Mouse (Mus musculus) hindlimb bud, embryonic 11.5 days (tissue): ENCODE results near the gene Lrrc45.

ENCODE experiments used
- DNase-seq: peaks from one replicate; pipeline ENCODE4 v3.0.0-alpha.2; 2012; ENCODE audit warnings: low read depth, low spot score; ENCODE audit errors: extremely low spot score

The Lrrc45 gene

DNA sequence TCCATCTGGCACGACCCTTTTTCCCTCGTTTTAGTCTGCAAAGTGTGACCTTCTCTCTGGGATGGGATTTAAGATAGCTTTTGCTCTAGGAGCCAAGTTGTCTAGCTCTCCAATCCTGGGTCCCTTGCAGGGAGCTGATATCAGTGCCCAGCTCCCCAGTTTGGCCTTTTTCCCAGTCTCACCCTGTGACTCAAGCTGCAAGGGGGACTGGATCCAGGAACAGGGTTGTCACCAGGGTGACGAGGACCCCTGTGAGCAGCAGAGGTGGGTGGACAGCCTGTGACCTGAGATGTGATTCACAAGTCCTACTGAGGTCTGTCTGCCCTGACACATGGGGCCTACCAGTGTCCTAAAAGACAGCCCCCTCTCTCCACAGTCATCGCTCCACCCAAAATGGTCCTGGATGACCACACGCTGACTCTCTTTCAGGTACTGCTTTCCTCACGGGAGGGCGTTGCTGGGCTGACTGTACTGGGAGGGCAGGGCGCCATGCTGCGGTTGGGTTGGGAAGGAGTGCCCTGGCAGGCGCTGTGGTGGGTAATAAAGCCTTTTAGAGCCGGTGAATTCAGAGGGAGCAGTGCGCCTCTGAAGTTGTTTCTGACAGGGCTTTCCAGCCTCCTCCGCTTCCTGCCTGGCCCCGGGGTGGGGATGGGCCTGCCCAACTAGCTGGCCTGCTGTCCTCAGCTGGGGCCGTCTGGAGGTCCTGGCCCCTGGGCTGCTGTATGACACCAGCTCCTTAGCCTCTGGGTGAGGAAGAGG lies 9.8 kb upstream of the Lrrc45 start:
- DNase-seq: no peak

DNA sequence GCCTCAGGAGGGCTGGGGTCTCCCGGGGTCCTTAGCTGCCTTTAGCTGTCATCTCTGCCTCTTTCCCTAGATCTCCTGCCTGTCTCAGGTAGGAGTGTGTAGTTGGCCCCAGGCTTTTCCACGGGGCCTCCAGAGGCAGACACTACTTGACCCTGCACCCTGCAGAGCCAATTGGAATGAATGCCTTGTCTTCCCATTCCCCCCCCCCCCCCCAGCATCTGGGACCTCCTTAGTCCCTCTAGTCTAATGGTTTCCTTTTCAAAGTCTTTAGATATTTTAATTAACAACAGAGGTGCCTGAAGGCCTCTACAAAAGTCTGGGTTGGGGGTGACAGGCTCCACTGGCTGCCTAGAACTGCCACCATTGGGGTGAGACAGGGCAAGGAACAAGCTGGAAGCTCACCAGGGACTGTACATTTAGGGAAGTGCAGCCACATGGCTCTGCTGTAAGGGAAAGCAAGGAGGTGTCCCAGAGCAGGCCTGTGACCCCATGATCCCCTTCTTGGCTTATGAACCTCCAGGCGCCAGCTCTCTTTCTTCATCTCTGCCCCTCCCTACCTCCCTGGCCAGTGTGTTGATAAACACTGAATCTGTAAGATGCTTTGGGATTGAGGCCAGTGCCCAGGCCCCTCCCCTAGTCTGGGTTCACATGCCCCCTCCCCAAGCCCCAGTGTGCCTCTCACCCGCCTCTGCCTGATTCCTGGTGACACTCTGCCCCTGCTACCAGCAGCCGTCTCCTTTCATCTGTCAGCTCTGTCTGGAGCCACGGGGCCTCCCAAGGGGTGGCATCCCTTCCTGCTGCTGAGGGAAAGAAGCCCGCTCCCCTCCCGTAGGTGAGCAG lies 9.0 kb upstream of the Lrrc45 start:
- DNase-seq: no peak

DNA sequence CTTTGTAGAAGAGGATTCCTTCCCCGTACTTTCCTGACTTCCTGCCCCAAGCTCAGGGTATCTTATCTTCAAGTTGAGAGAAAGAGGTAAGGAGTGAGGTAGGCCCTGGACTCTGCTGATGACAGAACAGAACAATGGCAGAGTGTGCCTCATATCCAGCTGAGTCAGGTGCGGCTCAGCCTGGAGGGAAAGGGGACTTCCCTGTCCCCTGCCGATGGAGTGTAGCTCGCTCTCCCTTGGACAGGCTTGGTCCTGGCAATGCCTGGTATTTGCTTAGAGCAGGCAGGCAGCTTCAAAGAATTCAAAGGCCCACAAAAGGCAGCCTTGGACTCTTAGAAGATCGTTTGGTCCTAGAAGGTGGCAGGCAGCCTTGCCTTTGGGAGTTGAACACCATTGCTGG lies 7.6 kb upstream of the Lrrc45 start:
- no peak for DNase-seq

DNA sequence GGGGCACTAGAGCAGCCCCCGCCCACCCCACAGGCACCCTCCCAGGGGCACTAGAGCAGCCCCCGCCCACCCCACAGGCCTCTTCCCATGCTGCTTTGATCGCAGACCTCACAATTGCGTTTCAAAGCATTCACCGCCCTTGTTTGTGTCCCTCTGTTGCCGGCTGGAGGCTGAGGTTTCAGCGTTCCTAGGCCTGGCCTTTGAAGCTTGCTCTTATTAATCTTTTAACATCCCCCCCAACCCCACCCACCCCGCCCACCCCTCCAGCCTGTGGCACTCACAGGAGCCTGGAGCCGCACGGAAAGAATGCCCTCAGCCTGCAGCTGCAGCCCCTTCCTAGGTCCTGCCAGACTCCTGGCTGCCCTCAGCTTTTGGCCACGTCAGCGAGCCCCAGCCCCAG lies 6.5 kb upstream of the Lrrc45 start:
- DNase-seq: no peak

DNA sequence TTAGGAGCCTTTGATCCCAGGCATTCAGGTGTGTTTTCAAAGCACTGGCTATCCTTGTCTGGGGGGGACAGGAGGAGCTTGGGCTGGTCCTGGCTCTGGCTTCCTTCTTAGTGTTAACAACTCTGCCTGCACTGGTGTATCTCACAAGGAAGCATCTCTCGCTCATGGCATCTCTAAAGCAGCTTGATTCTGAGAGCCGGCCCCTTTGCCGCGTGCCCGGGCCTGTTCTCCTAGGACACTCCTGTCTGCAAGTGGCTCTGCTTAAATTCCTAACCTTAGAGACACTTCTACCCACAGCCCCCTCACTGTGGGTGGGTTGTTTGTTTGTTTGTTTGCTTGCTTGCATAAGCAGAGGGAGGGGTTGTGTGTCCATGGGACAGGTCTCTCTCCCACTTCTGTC lies 5.8 kb upstream of the Lrrc45 start:
- DNase-seq: no peak

DNA sequence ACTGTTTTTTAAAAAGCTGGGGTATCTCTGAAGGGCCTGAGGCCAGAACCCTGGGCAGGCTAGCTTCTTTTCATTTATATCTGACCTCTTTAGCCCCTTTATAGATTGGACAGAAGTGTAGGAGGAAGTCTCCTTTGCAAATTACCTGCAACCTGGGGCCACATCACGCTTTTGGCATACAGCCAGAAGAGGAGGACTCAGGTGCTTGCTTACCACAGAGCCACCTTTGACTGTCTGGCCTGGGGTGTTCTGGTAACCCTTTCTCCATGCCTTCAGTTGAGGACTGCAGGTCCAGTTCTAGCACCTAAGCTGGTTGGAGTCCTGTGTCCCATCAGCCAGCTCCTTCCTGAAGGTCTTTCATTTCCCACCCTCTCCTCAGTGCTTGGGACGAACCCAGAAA lies 4.2 kb upstream of the Lrrc45 start:
- DNase-seq: no peak

DNA sequence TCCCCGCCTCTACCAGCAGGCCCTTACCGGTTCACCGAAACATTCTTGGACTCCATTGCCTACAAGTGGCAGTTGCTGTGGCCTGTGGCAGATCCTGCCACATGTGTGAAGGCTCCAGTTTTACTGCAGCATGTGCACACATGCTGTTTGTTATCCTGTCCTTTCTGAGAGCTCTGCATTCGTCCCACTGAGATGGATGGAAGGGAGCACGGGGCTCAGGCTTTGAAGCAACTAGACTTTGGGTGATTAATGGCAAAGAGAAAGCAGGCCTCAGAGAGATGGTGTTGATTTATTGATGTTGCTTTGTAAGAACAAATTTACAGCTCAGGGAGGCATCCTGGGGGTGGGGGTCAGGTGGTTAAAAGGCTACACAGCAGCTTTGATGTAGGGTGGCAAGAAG lies 3.1 kb upstream of the Lrrc45 start:
- no peak for DNase-seq

DNA sequence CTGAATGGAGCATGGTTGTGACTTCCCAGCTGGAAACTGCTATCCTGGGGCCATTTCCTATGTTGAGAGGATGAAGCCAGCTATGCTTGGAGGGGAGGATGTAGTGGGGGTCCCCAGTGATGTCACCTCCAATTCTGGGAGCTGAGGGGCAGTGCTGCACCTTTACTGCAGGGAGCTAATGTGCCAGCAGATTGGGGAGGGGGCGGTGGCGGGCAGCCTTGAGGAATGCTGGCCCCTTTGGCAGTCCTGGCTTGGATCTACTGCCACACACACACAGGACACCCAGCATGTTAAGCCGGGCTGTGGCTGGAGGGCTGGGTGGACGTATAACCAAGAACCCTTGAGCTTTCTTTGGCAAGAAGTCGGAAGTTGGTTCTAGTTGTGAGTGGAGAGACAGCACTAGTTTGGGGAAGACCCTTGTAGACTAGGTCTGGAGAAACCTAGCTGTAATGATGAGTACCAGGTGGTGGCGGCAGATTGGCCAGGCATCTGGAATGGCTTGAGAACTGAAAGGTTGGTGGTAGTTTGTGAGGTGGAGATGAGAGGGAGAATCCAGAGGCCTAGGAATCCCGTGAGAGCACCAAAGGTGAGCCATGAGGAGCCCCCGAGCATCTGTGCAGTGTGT lies 1.6 kb upstream of the Lrrc45 start:
- no peak for DNase-seq

DNA sequence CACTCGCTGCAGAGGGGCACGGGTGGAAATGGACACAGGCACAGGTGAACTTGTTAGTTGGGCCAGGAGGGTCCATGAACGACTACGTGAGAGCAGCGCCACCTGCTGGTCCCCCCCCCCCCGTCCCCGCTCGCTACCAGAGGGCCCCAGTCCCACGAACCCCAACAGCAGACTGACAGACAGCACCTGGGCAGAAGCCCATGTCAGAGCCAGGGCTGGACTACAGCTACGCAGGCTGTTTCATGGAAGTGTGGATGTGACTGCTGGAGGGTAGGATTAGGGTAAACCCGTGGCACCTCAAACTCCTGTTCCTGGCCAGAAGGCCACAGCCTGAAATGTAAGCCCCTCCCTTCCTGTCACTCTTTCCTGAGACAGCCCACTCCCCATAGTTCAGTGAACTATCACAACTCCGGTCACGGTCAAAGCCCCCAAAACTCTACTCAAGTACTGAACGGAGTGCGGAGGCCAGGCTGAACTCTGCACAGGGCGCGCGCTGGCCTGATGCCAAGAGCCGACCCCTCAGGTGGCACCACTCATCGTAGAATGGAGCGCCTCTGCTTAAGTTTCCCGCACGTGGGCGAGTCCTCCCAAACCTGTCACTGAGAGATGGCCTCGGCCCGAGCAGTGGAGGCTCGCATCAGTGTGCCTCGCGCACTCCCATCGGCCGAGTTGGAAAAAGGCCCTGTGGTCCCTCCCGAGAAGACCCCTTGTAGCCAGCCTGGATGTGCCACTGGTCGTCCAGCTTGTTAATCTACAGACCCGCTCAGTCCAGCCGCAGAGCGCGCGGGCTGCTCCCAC lies 755 bp upstream of the Lrrc45 start:
- no peak for DNase-seq

DNA sequence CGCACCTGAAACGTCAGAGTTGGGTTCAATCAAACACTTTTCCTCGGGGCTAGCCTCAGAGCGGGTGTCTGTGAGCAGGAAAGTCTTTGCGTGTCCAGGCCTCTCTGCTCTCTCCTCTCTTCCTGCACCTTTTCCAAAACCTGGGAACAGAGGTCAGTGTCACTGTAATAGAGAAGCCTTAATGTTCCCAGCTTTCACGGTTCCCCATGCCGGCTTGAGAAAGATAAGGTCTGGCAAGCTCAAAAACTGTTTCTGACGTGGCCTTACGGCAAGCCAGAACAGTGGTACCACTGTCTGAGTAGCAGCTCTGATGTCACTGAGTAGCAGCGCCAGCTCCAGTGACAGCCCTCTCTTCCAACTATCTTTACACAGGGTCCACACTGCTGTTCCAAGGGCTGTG lies 821 bp downstream of the Lrrc45 start:
- no peak for DNase-seq

DNA sequence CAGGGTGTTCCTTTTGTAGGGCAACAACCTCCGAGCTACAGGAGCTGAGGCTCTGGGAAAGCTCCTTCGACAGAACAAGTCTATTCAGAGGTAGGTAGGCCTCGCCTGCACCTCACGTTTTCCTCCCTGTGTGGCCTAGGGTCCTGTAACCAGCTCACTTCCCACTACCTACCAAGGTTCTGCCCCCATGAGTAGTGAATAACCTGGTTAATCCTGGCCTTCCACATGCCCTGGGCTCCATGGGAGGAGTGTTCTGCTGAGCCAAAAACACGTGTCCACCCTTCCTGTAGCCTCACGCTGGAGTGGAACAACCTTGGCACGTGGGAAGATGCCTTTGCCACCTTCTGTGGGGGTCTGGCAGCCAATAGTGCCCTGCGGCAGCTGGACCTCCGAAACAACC lies 1.4 kb downstream of the Lrrc45 start:
- no peak for DNase-seq

DNA sequence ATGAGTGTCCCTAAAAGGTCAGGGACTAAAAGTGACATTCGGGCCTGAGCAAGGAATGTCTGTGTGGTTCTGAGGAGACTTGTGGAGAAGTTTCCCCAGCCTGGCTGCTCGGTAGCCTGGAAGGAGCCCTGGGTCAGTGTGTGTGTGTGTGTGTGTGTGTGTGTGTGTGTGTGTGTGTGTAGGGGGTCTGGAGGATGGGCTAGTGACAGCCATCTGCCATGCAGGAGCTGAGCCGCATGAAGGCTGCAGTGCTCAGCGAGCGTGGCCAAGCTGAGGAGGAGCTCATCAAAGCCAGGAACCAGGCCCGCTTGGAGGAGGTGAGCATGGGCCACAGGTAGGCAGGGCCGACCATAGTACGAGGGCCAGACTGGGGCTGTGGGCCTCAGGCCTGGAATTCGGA lies 5.5 kb downstream of the Lrrc45 start:
- DNase-seq: no peak

DNA sequence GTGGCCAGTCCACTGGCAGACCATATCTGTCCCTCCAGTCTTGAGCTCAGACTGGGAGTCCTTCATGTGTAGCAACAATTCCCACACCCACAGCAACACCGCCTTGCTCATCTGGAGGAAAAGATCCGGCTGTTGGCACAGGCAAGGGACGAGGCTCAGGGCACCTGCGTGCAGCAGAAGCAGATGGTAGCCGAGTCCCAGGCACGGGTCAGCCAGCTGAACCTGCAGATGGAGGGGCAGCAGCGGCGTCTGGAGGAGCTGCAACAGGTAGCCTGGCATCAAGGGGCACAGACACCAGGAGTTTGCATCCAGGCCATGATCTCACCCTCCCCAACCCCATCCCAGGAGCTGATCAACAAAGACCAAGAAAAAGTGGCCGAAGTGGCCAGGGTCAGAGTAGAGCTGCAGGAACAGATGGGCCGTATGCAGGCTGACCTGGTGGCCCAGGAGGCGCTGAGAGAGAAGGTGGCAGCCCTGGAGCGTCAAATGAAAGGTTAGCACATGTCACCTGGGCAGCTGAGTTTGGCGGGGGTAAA lies 6.2 kb downstream of the Lrrc45 start:
- no peak for DNase-seq

DNA sequence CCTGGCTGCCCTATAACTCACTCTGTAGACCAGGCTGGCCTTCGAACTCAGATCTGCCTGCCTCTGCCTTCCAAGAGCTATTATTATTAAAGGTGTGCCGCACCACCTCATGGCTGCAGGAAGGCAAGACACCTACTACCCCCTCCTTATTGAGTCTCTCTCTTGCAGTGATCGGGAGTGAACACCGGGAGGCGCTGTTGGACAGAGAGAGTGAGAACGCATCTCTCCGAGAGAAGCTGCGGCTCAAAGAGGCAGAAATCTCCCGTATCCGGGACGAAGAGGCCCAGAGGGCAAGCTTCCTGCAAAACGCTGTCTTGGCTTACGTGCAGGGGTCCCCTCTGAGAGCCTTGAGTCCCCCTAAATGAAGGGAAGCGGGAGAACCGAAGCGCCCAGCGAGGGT lies 6.7 kb downstream of the Lrrc45 start:
- peak; percentile 89 for DNase-seq

DNA sequence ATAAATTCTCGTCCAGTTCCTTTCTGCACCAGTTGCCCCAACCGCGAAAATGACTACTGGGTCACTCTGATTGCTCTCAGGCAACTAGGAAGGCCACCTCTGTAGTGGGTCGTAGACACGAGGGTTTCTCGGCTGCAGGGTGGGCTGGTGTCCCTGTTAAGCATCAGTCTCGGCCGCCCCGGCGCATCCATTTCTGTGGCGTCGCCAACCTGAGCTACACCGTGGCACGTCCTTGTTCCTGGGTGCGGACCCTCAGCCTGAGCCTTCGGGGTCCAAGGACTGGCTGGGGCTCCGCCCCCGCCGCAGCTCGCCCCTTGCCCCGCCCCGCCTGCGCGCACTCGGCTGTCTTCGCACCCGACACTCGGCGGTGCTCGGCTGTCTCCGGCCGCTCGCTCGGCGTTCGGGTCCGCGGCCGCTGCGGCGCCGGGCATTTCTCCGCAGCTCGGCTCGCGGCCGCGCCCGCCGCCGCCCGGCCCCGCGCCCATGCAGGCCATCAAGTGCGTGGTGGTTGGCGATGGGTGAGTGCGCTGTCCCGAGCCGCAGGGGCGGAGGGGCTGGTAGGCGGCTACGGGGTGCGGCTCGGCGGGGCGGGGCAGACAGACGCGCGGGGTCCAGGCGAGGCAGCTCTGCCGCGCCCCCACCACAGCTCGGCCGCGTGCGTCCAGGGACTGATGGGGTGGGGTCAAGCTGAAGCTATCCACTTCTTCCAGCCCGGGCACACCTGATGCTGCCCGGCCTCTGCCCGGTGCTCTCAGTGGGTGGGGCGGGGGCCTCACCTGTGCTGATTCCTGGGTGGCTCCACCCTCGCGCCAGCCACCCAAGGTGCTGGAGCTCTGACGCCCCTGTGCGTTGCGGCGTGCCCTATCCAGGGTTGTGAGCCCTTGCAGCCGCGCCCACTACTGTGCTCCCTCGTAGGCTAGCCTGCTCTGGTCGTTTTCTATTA lies 7.7 kb downstream of the Lrrc45 start, which contains the start of gene Rac3:
TSS of gene Rac3 (plus strand) at position 347 of the 943 bp plus-strand sequence.
- no peak for DNase-seq

DNA sequence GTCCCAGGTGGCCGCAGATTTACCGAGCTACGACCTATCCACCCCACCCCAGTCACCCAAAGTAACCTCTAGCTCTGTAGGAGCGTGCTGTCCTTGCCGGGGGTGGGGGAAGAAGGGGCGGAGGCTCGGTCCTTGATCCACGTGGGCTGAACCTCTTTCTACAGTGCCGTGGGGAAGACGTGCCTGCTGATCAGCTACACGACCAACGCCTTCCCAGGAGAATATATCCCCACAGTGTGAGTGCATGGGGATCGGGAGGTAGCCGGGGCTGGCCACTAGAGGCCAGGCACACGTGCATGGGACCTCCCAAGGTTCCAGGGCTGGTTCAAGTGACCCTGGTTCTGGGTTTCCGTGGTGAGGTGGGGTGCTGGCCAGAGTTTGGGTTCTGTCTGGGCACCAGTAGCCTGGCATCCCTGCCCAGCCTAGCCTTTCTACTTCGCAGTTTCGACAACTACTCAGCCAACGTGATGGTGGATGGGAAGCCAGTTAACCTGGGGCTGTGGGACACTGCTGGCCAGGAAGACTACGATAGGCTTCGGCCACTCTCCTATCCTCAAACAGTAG lies 8.4 kb downstream of the Lrrc45 start:
- no peak for DNase-seq

DNA sequence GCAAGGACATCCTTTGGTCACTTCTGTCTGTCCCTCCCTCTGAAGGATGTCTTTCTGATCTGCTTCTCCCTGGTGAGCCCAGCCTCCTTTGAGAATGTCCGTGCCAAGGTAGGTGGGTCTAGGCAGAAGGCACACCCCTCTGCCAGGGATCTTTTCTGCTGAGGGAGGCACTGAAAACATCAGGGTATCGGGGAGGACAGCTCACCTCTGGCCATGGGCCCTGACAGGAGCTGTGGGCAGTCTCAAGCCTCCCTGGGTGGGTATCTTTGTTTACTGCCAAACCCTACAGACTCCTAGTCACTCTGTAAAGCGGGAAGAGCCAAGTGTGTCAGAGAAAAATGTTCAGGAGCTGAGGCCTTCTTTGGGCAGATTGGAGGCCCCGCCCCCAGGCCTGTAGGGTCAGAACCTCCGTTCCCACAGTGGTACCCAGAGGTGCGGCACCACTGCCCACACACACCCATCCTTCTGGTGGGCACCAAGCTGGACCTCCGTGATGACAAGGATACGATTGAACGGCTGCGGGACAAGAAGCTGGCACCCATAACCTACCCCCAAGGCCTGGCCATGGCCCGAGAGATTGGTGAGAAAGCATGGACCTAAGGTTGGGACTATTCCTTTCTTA lies 9.1 kb downstream of the Lrrc45 start:
- DNase-seq: no peak

DNA sequence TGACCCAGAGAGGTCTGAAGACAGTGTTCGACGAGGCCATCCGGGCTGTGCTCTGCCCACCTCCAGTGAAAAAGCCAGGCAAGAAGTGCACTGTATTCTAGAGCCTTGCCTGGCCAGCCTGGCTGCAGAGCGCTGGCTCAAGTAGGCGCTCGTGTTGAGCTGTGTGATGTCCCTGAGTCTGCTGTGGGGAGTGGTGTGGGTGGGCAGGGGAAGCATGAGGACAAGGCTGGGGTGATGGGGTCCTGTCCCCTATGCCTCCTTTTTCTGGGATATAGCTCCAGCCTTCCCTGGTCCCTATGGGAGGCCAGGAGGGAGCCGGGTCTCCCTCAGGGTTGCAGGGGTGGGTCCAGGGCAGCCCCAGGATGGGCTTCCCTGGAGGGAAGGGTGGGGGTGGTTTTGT lies 9.8 kb downstream of the Lrrc45 start:
- no peak for DNase-seq
